Mouse (Mus musculus) thymus, postnatal 4 days (tissue): ENCODE measurements around the gene Ddah2.

Experiments
- DNase-seq: peaks from one replicate; pipeline ENCODE4 v3.0.0; 2021

Gene Ddah2

DNA sequence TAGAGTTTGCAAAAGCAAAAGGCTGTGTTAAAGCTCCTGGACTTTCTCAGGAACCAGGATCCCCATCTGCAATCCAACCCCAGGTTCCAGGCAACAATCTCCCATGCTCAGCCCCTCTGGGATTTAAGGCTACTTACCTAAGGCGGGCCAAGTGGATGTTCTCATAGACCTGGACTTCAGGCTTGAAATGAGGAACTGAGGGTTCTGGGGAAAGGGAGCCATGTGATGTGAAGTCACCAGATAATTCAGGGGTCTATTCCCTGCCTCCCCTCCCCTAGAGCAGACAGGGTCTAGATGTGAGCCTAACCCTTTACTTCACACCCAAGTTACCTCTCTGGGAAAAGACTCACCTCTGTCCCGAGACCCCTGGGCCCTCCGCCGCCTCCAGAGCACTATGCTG, 21.9 kb downstream of the Ddah2 start:
- DNase-seq: no peak

DNA sequence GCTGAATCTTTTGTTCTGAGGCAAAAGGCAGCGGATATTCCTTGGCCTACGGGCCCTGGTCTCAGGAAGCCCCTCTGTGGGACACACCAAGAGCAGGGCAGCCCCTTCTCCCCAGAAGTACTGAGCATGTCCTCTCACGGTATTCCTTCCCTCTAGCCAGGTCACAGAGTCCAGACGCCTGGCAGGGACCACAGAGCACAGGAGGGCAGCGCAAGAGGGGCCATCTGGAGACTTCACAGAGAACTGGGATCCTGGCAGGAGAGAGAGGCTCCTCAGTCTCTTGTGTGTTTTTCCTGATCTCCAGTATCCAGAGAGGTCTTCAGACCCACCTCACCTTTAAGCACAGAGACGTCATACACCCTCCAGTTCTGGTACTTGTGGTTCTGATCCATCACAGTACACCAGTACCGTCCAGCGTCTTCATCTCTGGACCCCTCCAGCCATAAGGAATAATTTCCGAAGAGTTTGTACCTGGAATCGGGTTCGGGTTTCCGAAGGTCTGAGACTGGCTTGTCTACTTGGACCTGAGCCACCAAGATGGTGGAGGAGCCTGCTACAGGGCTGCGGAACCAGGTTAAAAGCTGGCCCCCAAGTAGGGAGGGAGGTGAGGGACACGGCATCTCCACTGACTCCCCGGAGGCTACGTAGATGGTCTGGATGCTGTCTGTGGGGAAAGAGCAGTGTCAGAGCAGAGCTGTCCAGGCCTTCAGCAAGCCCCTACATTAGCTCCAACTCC, 24.2 kb downstream of the Ddah2 start:
- DNase-seq: no peak

DNA sequence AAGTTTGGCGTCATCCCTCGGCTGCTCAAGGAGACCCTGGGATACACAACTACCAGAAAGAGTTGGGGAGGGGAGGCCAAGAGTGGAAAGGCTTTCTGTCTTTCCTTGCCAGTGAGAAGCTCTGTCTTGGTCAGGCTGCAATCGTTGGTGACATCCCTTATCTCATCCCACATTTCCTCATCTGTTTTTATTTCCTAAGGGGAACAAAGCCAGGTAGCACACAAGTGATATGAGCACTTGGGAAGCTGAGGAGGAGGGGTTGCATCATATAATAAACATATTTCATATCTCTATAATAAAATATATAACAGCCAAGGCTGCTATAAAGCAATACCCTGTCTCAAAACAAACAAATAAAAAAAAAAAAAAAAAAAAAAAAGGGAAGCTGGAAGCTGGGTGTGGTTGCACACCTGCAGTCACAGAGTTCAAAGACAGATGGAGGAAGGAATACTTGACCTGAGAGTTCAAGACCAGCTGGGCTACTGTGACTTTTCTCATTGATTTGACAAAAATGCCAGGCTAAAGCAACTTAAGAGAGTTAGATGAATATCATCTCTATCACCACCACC, 25.2 kb downstream of the Ddah2 start:
- no peak for DNase-seq

DNA sequence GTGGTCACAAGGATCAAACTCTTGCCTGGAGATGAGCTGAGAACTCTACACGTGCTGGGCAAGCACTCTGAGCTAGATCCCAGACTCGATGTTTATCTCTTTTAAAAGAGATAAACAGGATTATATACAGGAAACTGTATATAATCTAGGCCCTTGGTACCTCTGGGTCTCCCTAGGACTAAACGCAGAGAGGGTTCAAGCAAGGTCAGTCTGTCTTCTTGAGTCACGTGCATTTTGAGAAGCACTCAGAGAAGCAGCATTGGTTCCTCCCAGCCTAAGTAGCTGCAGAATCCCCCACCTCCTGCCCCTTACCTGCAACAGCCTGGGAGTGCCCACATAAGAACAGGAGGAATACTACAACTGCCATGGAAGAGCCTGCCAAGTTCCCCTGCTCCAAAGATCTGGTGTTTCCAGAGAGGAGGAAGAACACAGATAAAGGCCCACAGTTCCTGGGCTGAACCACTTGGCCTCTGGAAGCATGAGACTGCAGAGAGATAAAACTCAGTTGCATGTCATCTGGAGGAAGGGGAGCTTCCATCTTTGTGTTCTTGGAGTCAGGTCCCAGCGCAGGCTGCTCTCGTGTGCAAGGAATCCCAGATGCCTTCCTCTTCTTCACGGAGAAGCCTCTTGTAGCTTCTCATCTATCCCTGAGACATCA, 26.5 kb downstream of the Ddah2 start, which contains the start of gene Ly6g6f:
Gene Ly6g6f (minus strand): TSS at position 403 of the 658 bp plus-strand sequence.
- no peak for DNase-seq

DNA sequence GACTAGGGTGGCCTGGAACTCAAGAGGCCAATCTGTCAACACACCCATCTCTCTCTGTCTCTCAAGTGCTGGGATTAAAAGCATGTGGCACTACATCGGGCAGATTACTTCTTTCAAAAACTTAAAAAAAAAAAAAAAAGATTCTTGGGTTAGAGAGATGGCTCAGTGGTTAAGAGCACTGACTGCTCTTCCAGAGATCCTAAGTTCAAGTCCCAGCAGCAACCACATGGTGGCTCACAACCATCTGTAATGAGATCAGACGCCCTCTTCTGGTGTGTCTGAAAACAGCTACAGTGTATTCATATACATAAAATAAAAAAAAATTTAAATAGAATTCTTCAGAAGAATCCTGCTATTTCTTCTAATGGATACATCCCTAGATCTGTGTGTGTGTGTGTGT, 29.3 kb downstream of the Ddah2 start:
- DNase-seq: peak; percentile 49

DNA sequence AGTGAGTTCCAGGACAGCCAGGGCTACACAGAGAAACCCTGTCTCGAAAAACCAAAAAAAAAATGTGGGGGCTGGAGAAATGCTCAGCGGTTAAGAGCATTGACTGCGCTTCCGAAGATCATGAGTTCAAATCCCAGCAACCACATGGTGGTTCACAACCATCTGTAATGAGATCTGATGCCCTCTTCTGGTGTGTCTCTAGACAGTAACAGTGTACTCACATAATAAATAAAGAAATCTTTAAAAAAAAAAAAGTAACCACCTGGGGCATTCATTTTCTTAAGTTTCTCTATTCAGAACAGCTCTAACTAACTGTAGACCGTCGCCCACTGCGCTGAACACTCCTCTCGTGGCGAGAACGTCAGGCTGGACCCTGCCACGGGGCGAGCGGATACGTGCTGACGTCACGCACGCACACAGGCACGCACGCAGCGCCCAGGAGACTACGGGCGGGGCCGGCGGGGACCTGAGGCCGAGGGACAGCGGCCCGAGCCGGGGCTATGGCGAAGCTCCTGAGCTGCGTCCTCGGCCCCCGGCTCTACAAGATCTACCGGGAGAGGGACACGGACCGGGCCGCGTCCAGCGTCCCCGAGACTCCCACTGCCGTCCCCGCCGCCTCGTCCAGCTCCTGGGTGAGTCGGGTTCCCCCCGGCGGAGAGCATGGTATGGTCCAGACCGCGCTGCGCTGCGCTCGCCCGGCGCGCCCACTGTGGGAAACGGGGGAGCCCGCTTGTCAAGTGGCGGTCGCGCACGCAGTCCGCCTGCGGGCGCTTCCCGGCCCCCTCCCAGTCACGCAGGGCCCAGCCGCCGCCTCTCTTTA, 30.2 kb downstream of the Ddah2 start, which contains the start of gene Abhd16a:
Gene Abhd16a (plus strand): TSS at position 439 of the 820 bp plus-strand sequence.
- peak; percentile 95 for DNase-seq

DNA sequence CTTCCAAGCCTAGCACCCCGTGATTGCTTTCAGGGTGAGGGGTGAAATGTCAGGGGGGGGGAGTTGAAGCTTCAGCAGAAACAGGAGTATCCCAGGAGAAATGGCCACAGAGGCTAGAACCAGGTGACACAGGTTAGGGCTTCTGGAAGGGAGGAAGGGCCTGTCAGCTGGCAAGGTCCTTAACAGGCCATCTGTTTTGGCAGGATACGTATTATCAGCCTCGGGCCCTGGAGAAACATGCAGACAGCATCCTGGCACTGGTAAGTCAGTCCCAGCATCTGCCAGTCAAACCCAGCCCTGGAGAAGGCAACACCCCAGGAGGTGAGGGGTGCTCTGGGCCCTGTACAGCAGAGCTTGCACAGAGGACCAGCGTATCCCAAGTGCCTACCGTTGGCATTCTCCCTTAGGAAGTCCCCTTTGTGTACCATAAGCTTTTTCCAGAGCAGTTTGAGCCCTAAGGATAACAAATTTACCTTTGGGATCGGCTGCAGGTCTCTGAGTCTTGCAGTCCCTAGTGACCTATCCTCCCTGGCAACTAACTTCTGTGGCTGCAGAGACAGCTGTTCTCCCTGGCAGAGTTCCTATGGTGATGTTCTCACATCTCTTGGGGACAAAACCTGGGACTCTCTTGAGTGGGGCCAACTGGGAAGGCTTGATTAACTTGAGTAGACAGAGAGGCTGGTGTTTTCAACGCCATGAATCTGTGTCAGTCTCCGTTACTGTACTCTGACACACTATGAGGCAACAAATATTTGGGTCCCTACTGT, 31.5 kb downstream of the Ddah2 start:
- DNase-seq: no peak

DNA sequence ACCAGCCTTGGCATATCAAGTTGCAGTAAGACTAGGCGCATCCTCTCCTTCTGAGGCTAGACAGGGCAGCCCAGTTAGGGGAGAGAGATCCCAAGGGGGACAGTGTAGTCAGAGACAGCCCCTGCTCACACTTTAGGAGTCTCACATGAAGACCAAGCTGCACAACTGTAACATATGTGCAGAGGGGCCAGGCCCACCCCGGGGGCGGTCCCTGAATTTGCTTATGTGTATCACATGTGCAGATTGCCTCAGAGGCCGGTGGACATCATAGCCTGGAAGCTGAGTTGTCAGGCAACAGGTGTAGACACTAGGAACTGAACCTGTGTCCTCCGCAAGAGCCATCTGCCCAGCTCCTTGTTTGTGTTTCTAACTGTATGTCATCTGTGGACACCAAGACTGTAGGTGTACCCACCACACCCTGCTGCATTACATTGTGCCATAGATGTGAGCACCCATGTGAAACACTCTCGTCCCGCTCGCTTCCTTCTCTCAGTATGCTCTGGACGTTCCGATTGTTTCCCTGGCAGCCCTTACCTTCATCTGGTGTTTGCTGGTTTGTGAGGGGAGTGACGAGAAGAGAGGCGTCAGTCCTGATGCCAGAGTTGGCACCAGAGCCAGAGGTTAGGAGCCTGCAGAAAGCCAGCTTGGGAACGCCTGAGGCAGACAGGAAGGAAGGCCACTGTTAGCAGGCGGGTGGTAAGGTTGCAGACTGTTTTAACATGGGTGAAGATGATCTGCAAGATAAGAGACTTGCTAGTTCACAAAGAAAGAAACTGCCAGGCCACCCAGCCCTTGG, 33.8 kb downstream of the Ddah2 start:
- DNase-seq: no peak

DNA sequence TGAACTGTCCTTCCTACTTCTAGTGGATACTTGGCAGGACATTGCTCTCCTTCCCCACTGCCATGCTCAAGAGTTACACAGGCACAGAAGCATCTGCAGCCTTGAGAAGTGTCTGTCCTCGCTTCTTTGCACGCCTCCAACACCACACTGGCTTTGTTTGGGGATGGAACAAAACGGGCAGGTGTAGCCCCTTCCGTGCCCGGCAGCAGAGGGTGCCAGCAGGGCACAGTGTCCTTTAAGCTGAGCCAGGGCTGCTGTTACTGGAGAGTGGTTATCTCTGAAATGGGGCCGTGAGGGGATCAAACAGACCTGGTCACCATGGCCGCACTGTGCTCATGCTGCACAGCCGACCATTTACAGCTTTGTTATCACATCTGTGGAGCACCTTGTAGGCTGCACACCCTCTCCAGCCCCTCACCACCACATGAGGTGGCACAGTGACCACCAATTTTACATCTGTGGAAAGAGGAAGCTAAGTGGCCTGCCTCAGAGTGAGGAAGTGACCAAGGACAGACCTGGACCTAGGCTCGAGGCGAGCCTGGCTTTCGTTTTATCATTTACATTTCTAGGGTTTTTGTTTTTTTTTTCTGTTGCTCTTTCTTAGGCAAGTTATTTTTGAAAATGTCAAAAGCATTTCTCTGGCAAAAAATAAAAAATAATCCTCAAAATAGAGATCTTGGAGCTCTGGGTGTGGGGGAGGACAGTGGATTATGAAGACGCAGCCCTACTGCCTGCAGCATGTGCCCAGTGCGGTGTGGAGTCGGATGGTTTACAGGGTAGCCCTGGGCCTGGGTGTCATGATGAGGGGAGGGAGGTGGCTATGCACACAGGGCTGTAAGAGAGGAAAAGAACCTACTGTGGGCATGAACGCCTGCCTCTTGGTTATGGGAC, 35.9 kb downstream of the Ddah2 start:
- DNase-seq: no peak

DNA sequence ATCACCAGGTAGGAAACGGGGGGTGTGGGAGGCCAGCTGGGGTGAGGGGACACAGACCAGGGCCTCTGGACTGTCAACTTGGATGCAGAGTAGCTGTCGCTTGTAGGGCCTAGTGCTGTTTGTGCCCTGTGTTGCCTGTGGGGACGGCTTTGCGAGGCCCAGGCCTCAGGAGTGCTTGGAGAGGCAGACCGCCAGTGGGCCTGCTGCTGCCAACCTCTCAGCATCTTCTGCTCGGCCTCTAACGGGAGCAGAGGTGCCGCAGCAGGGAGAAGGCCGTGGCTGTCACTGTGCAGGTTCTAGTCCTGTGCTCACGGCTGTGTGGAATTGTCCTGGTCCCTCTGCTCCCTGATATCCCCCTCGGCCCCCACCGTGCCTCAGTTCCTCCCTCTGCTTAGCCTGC, 37.8 kb downstream of the Ddah2 start:
- no peak for DNase-seq

DNA sequence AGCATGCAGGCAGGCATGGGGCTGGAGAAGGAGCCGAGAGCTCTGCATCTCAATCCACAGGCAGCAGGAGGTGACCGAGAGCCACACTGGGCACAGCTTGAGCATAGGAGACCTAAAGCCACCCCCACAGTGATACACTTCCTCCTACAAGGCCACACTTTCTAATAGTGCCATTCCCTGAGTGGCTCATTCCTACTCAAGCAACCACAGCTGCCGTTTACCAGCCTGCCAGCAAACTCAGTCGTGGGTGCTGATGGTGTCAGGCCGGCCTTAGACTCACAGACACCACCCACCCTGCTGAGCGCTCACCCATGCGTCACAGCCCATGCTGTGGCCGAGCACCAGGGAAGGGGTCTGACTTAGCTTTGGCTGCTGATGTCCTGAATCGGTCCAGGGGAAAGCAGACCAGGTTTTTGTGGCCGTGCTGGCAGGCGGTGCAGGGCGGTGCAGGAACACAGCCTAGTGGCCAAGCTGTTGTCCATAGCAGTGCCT, 38.4 kb downstream of the Ddah2 start:
- peak; percentile 64 for DNase-seq

DNA sequence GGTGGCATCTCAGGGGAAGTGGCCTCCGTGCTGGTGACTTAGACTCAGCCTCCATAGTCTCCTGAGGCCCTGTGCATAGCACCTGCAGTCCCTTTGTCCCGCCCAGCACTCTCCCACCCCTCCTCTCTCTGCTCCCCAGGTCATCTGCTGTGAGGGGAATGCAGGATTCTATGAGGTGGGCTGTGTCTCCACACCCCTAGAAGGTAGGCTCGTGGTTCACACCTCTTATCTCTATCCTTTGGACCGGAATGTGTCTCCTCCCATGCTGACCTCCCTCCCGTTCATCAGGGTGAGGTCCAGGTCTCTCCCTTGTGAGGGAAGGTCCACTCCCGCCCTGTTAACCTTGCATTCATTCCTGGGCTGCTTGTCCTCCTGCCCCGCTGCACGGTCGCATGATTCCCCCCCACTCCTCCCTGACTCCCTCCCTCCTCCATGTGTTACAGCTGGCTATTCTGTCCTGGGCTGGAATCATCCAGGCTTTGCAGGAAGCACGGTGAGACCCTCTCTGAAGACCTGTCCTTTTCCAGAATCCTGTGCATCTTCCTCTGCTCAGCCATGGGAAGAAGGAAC, 41.4 kb downstream of the Ddah2 start:
- DNase-seq: no peak

DNA sequence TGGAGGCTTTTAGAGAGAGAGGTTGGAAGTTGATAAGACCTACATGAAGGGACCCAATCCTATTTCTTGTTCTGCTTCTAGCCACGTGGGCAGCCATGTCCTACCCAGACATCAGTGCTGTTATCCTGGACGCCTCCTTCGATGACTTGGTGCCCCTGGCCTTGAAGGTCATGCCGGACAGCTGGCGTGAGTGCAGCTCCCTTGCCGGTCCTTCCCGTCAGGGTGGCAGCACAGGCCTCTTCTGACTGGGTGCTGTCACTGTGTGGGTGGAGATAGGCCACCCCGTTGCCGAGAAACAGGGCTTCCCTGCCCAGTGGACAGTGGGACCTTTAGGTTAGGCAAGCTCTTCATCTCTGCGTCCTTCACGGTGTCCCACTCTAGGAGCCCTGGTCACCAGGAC, 42.3 kb downstream of the Ddah2 start:
- DNase-seq: no peak

DNA sequence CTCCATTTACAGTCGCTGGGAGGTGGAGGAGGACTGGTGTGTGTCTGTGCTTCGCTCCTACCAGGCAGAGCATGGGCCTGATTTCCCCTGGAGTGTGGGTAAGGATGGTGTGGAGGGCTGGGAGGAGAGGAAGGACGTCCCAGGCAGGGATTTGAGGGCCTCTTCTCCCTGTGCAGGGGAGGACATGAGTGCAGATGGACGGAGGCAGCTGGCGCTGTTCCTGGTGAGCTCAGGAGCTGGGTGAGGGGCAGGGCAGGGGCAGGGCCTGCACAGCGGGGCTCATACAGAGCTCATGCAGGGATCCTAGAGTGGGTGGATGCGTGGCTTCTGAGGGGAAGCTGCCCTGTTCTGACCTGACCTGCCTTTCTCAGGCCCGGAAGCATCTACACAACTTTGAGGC, 43.5 kb downstream of the Ddah2 start:
- no peak for DNase-seq

DNA sequence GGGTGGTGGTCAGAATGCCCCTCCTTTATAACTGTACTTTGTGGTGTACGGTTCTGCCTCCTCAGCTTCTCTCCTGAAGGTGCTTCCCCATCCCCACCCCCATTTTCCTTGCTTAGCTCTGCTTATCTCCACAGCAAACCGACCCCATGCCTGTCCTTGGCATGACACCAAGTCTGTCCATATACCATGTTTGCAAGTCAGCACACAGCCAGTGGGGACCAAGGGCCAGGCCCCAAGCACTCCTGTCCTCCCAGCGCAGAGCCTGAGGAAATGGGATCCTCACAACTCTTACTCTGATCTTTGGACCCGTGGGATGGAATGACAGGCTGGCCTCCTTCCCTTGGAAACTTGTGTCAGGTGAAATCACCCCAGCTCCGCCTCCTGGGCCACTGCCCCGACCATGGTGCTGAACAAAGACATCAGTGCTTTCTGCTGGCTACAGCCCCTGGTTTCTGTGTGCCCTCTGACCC, 44.4 kb downstream of the Ddah2 start:
- no peak for DNase-seq

DNA sequence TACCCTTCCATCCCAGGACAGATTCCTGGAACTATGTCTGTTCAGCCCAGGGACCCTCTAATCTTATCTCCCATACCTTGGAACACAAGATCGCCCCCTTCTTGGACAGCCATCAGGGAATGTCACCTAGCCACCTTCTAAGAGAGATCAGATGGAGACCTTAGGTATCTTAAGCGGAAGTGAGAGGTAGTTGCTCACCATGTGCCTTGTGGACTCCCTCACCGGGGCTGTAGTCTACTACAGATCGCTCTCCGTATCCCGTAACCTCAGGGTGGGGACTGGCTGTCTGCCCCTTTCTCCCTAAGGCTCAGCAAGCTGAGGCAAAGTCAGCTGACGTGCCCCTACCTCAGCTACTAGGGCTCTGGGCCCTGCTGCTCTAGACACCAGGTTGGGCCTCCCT, 45.2 kb downstream of the Ddah2 start:
- no peak for DNase-seq

DNA sequence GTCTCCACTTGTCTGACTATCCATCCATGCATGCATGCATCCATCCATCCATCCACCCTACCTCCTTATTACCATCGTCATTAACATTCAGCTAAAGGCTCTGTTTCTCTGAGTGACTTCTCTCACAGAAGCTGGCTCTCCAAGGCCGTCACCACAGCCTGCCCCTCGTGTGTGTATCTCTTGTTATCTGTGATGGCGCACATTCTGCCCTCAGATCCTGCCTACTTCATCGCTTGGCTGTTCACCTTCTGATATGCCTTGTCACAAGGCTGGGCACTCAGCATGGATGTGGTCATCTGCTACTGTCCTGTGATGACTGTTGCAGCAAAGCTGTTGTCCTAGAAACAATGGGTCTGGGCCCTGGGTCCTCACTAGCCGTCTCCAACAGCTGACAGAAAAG, 45.9 kb downstream of the Ddah2 start:
- DNase-seq: no peak

DNA sequence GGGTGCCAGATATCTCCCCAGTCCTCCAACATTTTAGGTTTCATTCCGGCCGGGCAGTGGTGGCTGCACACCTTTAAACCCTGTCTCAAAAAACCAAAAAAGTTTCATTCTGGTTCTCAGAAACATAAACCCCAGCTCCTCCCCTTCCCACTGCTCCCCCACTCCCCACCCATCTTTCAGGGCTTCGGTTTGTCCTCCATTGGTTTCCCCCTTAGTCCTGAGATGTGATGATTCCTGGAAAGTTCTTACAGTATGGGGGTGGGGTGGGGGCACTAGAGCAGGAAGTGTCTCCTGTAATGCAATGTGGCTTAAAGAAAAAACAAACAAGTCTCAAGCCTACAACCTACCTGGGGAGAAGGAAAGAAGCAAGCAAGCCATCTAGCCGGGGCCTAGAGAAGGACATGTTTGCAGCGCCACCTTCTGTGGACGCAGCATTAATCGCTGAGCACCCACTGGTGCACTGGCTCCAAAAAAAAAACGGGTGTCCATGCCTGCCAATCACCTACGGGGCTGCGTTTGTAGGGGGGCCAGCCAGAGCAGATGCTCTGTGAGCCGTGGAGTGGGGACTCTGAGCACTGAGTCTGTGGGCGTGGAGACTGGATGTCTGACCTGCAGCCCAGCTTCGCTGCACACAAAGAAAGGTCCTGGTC, 47.0 kb downstream of the Ddah2 start:
- DNase-seq: peak; percentile 68

DNA sequence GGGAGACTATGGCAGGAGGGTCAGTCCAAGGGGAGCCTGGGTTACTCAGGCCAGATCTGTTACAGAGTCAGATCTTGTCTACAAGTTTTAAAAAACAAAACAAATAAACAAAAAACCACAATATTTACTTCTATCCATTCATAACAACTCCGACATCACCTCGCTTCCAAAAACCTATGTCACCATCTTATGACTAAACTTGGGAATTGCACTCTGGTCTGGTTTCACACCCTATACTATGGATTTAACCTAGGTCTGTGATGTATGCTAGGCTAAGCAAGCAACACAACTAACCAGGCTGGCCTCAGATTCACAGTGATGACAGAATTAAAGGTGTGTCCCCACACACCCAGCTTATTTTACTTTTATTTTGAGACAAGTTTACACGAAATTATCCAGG, 47.7 kb downstream of the Ddah2 start:
- DNase-seq: no peak
